Mouse (Mus musculus) cerebellum, postnatal 4 days (tissue): Measurements from ENCODE around the gene Togaram2.
A peak's percentile ranks its signal among the peaks of the same experiment; 100 is the strongest.
"Not testable (repeated sequence)": the region's sequence is repeated elsewhere in the genome, so short reads cannot be mapped to it uniquely, and the experiment has no call there.

Source experiments
- DNase-seq, 2 experiments: peaks; one replicate each; pipeline ENCODE4 v3.0.0; 2022; ENCODE audit warnings: low spot score in 2 of 2, mixed read lengths in 1 of 2

Gene Togaram2

DNA sequence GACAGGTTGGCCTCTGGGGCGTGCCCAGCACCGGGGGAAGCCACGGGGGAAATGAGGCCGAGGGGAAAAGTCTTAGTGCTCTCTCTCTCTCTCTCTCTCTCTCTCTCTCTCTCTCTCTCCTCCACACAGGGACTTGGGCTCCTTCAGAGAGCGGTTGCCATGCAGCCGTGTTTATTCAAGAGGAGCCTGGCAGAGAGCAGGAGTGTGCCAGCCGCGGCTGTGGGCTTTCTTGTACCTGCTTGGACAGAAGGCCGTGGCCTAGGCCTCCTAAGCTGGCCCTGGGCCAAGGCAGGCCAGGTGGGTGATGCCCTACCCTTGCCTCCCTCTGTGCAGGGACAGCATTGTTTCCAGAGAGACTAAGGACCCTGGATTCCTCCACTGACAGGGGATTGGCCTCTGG, at the start of gene Togaram2:
Togaram2 (plus strand) TSS at position 170 of the 400 bp plus-strand sequence.
- no peak for DNase-seq

DNA sequence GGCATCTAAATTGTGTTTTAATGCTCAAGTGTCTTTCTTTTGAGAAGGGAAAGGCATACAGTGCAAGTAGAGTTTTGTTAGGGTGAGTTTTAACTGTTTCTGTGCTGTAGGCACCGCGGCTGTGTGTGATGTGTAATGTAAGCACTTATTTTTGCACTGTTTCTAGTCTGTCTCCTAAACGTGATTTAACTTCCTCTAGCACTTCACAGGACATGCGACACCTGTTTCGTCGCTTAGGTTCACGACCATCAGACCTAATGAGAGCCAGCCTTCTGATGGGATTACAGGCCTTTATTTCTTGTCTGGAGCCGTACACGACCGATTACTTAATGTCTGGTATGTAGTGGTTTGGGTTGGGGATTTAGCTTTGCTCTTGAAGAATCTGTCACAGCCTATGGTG, 41.3 kb upstream of the Togaram2 start:
- no peak for DNase-seq

DNA sequence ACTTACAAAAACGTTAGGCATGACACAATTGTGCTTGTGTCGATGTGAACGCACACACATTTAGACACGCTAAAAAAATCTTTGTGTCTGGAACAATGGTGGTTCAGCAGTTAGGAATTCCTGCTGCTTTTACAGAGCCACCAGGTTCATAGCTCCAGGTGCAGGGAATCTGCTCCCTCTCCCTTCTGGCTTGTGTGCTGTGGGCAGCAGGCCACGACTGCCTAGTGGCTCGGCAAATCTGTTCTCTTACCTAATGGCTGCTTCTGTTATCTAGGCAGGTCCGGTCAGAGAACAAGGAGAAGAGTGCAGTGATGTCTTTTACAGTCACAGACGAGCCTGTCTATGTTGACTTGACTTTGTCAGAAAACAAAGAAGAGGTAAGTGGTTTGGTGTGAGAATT, 39.7 kb upstream of the Togaram2 start:
- DNase-seq = no peak

DNA sequence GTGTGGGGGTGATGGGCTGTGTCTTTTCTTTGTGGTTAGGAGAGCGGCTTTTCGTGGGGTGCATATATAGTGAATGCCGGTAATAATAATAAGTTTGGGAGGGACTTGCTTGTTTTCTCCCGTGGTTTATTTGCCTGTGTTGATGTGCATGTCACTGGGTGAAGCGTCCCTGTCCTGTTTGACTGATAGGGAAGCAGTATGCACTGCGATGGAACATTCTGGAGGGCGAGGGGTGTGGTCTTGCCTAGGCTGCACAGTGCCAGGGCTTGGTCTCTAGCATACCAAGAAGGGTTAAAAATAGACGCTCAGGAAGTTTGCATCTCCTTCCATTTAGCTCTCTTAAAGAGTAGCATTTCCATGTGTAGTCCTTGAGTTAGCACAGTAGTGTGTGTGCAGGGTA, 36.3 kb upstream of the Togaram2 start:
- DNase-seq = no peak

DNA sequence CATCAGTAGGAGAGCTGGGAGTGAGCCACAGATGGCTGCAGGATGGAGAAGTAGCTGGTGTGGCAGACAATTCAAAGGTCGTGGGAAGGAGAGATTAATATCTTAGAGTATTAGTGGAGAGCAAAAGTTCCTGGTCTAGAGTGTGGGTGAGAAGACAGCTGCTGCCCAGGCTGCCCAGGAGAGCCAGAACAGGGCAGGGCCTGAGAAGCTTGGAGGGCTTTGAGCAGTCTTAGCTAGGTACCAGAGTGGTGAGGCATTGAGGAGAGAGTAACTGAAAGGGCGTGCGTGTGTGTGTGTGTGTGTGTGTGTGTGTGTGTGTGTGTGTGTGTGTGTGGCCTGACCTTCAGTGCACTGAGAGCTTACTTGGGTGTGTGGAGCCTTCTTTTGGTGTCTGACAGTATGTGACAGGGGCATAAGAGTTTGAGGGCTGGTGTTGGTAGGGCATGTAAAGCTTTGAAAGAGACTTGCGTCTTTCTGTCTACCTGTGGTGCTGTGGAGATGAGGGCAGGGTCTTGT, 35.3 kb upstream of the Togaram2 start:
- no peak for DNase-seq

DNA sequence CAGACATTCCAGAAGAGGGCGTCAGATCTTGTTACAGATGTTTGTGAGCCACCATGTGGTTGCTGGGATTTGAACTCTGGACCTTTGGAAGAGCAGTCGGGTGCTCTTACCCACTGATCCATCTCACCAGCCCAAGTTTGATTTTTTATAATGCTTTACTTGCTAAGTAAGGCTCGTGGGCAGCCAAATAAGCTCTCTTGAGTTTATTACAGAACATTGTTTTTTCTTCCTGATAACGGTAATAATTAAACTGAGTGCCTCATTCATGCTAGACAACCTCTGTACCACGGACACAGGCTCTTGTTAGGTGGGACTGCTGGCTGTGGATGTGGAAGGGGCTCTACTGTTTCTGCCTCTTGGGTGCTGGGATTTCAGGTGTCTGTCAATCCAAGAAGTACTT, 34.0 kb upstream of the Togaram2 start:
- not testable (repeated sequence) for DNase-seq

DNA sequence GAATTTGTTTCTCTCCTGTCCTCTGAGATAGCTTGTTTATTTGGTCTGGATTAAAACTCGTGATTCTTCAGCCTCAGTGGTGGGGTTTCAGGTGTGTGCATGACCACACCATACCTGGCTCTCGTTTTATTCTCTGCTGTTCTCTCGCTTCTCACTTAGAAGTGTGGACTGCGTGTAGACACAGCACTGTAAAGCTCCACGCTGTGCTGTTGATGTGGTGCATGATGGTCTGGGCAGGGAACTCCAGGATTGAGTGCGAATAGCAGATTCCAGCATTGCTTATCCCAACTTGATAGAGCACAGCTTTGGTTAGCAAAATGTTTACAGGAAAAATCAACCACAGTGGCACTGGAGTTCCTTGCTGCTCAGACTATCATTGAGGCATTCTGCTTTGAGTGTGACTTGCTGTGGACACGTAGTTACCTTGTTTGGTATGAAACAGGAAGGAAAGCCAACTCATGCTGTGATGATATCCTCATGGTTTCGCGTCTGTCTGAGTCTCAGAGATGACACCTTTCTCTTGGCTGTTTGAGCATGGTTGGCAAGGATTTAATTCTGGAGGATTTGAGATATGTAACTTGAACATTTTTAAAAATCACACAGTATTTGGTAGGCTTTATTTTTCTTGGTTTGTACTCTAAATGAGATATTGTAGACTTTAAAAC, 32.5 kb upstream of the Togaram2 start:
- DNase-seq = no peak

DNA sequence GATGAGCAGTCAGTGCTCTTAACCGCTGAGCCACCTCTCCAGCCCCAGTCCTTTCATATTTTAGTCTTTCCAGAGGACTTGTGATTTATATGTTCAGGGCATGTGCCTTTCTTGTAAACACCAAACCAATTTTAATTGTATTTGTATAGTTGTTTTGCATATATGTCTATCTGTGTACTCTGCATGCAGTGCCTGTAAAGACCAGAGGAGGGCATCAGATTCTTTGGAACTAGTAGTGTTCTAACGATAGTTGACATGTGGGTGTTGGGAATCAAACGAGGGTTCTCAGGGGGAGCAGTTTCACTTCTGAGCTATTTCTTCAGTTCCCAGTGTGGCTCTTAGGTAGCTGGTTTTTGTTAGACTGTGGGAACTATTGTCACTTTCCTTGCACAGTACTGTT, 30.9 kb upstream of the Togaram2 start:
- DNase-seq = no peak

DNA sequence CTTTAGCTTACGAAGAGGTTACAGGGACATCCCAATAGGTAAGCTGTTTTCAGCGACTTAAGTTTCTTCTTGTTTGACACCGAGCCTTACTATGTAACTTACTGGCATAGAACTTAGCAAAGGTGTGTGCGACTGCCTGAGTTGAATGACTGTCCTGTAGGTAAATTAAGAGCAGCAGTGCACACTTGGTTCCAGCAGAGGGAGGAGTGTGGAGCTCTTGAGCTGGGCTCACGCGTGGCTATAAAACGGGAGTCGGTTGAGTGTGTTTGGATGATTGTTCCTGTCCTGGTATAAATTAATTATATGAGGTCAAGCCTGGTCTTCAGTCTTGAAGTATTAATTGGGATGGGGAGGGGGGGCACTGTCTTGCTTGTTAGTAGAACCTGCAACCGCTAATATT, 23.1 kb upstream of the Togaram2 start:
- DNase-seq = no peak

DNA sequence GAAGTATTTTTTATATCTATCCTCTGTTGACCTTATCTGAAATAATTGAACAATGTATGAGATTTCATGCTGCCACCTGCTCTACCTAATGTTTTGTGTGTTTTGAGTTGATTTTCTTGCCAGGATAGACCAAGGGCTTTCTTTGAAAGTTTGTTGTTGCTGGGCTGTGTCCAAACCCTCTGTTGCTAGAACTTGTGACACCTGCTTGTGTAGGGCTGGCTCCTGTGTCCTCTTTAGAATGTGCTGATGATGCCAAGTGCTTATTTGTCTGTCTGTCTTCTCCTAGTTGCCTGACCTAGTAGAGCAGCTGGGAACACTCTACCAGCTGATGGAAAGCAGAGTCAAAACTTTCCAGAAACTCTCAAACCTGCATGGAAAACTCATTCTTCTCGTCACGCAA, 20.6 kb upstream of the Togaram2 start:
- DNase-seq = no peak

DNA sequence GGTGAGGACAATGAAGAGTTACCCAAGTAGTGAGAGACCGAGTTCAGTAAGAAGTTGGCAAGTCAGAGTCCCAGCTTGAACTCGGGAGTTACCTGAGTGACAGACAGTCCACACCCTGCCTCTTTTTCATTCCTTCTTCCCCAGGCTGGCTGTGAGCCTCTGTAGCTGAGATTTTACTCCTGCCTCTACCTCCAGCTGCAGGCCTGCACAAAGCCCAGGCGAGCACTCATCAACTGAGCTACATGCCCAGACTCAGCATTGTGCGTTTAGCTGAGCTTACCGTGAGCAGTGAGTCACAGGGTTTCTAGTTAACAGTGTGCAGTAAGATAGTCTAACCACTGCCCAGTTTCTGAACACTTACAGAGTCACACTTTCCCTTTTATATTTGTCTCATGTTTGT, 20.1 kb upstream of the Togaram2 start:
- DNase-seq = no peak

DNA sequence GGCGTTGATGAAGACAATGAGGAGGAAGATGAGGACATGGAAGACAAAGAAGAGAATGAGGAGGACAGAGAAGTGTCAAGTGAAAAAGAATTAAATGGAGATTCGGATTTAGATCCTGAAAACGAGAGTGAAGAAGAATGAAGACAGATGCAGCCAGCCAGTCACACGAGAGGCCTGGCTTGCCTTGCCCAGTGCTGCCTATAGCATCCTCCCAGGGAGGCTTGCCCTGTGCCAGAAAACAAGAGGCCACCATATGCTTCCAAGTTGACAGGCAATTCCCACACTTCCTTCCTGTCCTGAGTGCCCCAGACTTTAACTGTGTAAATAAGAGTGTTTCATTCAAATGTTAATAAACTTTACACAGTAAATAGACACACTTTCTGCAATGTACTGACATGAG, 15.5 kb upstream of the Togaram2 start:
- no peak for DNase-seq

DNA sequence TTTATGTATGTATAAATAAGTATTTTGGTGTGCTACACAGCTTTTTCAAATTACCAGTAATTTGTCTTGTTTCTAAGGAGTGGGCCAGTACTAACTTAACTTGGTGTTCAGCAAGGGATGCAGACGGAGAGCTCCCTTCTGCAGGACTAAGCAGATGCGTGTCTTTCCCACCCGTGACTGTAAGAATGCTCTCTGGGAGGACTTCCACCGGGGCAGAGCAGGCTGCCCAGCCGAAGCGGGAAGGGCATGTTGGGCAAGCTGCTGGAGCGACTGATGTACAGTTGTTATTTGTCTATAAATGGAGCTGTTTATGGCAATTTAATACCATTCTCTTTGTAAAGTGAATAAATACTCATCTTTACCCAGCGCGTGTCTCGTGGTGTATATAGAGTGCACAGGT, 14.4 kb upstream of the Togaram2 start:
- no peak for DNase-seq

DNA sequence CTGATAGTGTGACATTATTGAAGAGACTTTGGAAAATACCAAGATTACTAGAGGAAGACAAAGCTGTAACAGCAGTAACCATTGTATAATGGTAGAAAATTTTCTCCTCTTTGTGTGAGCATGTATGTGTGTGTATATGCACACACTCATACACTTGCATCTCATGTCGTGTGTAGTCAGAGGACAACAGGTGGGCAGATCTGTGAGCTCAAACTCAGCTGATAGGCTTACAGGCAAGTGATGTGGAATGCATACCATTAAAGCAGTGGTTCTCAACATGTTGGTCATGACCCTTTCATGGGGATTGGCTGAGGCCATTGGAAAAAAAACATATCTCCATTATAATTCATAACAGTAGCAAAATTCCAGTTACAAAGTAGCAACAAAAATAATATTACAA, 12.7 kb upstream of the Togaram2 start:
- no peak for DNase-seq

DNA sequence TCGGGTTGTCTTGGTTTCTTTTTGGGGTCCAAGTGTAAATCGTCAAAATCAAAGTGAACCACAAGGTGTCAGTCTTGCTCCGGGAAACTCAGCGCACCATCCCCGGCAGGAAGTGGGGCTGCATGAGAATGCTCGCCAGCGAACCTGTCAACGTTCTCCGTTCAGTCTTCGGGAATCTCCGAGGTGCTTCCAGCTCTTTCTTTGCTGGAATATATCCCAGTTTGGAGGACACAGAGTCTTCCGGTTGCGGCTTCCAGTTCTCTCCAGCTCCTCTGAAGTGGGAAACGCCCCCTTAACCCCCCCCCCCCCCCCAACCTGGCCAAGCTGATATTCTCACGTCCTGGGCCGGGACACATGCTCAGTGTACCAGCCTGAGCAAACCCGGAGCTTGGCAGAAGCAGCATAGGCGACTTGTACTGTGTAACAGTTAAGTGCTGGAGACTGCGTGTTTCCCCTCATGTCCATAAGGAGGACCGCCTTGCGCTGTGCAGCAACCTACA, 10.3 kb upstream of the Togaram2 start:
- peak; percentile 62 to 79 for DNase-seq

DNA sequence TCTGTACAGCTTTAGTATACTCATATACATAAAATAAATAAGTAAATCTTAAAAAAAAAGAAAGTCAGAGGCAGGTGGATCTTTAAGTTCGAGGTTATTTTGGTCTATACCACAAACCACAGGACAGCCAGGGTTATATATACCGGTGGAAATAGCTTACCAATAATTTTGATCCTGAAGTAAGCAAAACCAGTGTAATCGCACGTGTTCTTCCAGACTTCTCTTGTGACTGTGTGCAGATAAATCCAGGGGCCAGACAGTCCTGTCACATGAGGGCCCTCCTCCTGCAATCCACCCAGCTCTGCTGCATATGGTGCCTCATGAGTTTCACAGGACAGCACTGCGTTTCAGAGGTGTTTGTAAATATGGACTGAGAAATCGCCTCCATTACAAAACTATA, 9.6 kb upstream of the Togaram2 start:
- DNase-seq = no peak

DNA sequence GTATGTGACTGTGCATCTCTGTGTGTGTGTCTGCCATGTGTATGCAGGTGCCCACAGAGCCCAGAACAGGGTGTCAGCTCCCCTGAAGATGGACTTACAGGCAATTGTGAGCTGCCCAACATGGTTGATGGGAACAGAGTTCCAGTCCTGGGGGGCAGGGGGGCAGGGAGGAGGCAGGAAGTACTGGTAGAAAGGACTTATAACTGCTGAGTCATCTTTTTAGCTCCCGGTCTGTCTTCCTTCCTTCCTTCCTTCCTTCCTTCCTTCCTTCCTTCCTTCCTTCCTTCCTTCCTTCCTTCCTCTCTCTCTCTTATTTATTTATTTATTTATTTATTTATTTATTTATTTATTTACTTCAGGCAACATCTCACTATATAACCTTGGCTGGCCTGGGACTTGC, 8.9 kb upstream of the Togaram2 start:
- DNase-seq = no peak

DNA sequence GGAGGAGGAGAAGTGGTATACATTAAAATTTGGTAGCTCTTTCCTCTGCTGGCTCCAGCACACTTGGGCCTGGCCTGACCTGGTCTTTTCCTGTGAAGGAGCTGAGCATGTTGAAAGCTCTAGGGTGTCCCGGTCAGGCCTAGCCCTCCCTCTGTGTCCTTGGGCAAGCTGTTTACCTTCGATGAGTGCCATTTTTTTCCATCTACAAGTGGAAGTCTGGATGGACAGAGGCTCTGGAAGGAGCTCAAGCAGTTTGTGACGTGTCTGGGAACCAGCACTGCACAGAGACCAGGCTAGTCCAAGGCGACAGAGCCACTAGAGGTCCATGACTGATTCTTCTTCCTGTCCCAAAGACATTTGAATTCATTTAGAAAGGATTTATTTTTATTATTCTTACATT, 7.9 kb upstream of the Togaram2 start:
- DNase-seq = no peak

DNA sequence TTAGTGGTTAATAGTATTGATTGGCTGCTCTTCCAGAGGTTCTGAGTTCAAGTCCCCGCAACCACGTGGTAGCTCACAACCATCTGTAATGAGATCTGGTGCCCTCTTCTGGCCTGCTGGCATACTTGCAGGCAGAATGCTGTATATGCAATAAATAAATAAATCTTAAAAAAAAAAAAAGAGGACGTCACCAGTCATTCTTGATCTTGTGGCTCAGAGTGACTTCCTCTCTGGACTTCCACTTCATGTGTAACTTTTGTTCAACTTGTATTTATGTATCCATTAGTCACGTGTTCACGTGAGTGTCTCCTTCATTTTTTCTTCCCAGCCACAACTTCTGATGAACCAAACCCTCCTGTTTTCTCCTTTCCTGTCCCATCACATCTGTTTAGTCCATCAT, 3.5 kb upstream of the Togaram2 start:
- no peak for DNase-seq

DNA sequence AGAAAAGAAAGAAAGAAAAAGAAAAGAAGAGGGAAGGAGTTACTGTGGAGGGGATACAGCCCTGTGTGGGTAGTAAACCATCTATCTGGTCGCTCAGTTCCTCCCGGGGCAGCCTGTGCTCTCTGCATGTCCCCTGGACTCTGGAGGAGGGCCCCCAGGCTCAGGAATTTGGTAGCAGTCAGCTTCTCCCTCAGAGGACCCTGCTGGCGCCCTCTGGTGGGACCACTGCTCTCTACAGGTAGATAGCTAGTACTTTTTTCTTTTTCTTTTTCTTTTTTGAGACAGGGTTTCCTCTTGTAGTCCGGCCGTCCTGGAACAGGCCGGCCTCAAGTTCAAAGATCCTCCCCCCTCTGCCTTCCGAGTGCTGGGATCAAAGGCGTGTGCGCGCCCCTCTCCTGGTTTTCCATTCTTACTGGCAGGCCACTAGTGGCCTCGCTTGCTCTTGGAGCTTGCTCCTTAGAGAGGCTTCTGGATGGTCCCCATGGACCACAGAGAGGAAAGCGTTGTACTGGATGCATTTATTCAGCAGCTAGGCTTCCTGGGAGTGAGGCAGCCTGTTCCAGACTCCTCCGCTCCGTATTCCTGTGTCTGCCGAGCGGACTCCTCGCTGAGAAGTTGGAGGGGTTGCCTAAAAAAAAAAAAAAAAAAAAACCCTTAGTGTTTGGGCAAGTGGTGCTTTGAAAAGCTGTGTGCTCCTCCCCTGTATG, 1.1 kb upstream of the Togaram2 start:
- DNase-seq = peak in 1 of 2 experiments; percentile 48

DNA sequence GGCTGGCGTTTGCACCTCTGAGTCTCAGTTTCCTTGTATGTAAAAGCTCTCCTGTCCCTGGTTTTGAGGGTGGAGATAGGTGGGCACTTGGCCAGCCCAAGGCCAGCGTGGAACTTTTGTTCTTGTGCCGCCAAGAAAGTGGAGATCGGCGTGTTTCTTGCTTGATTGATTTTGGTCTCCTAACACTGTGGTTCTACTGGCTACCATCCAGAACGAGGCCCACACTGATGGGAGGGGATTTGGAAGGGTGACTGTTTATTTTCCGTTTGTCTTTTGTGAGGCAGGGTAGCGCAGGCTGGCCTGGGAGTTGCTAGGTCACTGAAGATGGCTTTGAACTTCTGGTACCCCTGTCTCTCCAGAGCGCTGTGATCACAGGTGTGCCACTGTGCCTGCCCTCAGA, 875 bp downstream of the Togaram2 start:
- DNase-seq = no peak

DNA sequence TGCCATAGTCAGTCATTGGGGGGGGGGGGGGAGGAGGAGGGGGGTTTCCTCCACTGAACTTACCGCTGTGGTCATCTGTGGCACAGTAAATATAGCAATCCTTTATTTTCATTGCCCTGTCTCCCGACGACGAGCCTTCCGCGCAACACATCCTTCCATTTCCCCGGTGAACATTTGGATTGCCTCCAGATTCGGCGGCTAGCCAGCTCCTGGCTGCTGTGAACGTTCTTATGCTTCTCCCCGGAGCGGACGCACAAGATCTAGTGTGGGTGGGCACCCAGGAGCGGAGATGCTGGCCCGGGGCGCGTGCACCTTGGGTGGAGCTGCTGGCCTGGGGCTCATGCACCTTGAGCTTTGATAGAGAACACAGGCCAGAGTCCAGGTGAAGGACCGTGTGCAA, 1.8 kb downstream of the Togaram2 start:
- peak in 1 of 2 experiments; percentile 39 for DNase-seq

DNA sequence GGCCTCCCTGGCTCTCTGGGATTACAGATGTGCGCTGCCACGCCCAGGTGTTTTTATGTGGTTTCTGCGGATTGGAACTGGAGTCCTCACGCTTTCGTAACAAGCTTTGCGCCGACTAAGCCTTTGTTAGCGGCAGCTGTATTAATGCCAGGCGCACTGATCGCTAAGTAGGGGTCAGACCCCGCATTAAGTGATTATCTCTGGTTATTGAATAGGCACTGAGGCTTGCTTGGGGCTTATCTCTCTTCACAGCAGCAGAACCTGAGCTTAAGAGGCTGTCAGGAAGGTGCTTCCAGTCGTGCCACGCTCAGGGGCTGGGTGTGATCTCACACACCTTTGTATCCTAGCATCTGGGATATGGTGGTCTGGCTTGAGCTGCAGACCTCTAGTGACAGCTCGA, 8.6 kb downstream of the Togaram2 start:
- no peak for DNase-seq
